Mouse (Mus musculus) left cerebral cortex, adult 18-20 months (tissue): ENCODE measurements around the gene Gng2. TPM values are rescaled to one million over a fixed set of nuclear protein-coding genes. Genes with fewer than 3 reads are reported as not detected.
A peak's percentile ranks its signal among the peaks of the same experiment; 100 is the strongest.
"Not testable (repeated sequence)": the region's sequence is repeated elsewhere in the genome, so short reads cannot be mapped to it uniquely, and the experiment has no call there.

ENCODE experiments used
- DNase-seq, 2 experiments: peaks; one replicate each; pipeline ENCODE4 v3.0.0; 2021 to 2022; ENCODE audit warnings: low spot score in 2 of 2, mixed read lengths in 1 of 2
- total RNA-seq, 2 experiments: library from RNA; stranded (reverse); gene quantifications; 2 replicates each; pipeline ENCODE4 v1.2.3; 2021

Gng2 gene
- total RNA-seq, 2 experiments from 2014 or later, result 202 to 212 TPM

GRCm38 (mm10) chr14:19942732-19943131 is 34.7 kb downstream of the Gng2 start:
- no peak for DNase-seq

DNA sequence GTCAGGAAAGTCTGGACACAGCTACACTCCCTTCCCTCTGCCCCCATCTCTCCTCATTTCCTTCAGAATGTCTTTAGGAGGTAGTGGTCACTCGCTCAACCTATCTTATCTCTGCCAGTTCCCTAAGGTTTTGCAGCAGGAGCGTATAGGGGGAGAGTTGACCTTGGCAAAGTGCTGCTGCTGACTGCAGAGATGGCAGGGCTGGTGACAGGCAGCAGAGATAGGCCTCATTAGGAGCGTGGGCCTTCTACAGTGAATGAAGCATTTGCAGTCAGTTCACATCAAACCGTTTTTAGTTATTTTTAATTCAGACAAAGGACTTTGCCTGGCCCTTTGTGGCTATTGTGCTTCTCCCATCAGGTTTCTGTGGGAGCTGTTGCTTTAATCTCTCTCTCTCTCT is 35.1 kb downstream of the Gng2 start:
- DNase-seq, result no peak

DNA sequence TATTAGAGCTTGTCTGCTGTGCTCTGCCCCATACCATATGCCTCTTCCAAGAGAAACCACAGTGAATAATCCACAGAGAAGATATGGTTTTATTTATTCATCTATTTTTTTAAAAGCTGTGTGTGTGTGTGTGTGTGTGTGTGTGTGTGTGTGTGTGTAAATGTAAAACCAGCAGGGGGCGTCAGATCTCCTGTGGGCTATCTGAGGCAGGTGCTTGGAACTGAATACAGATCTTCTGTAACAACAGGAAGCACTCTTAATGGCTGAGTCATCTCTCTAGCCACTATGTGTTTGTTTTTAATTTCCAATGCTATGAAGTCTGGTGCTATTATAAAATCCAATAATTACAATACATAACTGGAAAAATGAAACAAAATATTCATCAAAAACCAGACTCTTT is 37.4 kb downstream of the Gng2 start:
- DNase-seq, result no peak

GRCm38 (mm10) chr14:19938545-19938944 is 38.9 kb downstream of the Gng2 start:
- no peak for DNase-seq

- DNase-seq, result no peak
These were observed 42.3 kb downstream of the Gng2 start for GRCm38 (mm10) chr14:19935084-19935483.

GRCm38 (mm10) chr14:19933314-19933713 is 44.1 kb downstream of the Gng2 start:
- no peak for DNase-seq

DNA sequence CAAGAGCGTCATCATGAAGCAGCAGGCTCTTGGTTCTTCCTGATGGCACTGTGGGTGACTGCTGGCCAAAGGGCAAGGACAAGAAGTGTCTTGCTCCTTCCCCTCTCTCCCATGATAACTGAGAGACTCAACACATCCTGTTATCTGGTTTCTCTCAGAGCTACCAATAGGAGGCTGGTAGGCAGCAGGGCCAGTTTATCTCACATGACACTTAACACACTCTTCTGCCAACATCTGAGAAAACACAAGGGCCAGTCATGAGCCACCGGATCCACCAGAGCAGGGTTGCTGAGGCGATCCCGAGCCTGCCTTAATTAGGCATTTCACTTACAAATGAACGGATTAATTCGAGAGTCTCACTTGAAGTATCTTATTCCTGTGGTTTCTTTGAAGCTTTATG is 49.5 kb downstream of the Gng2 start:
- DNase-seq, result no peak

DNA sequence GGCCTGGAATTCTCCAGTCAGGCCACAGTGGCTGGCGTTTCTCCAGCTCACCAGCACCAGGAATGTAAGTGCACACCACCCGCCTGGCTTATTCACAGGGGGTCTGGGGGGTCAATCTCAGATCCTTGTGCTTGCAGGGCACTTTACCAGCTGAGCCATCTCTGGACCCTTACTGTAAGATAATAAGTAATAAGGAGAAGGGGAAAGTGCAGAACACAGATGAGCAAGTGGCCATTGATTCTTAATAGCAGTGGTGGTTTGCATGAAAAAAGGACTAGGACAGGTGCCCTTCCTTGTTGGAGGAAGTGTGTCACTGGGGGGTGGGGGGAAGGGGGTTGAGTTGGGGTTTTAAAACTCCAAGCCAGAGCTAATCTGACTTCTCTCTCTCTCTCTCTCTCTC is 50.3 kb downstream of the Gng2 start:
- no peak for DNase-seq

DNA sequence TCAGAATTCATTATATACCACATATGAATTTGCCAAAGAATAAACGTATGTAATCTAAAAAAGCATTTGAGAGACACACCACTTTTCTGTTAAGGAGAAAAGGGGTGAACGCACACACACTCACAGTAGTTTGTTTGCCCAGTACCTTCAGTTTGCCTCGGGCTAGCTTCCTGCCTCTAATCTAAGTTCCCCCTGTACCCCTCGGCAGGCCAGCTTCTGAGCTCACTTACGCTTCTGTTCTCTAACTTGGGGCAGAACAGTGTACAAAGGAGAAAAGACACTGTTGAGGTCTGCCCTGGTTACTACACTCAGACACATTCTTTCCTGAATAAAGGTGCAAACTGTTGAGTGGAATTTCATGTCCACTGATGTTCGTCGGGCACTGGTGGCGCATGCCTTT is 51.1 kb downstream of the Gng2 start:
- no peak for DNase-seq

DNA sequence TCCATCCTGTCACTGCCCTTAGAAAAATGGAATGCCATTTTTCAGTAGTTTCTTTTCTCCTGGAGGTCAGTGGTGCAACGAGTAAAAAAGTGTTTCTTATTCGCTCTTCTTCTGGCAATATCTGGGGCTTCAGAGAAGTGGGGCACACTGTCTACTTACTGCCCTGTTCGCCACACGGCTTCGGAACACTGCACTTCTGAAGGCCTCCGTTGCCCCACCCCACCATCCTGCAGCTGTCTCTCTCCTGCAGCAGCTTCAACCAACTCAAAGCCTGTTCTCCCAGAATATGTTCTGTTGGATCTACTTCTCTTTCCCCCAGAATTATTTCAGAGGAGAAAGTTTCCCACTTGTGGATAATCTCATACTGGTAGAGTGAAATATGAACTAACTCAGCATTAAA is 52.3 kb downstream of the Gng2 start:
- DNase-seq, result no peak

GRCm38 (mm10) chr14:19924086-19924485 is 53.3 kb downstream of the Gng2 start:
- no peak for DNase-seq

GRCm38 (mm10) chr14:19920254-19920691 is 57.2 kb downstream of the Gng2 start:
- no peak for DNase-seq

DNA sequence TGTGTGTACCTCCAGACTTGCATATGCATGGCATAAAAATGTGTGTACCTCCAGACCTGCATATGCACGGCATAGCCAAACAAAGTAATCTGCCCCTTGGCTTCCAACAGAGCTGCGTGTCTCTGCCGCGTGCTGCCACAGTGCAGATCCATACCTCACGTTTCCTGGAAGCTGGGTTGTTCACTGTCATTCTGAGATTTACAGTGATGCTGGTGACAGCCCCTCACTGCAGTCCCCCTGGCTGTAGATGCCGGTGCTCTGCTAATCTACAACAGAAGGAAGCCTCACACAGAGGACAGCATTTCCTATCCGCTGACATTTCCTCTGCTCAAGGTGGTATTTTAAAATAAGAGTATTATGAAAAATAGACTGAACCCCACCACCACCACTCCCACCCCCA is 57.6 kb downstream of the Gng2 start:
- no peak for DNase-seq

DNA sequence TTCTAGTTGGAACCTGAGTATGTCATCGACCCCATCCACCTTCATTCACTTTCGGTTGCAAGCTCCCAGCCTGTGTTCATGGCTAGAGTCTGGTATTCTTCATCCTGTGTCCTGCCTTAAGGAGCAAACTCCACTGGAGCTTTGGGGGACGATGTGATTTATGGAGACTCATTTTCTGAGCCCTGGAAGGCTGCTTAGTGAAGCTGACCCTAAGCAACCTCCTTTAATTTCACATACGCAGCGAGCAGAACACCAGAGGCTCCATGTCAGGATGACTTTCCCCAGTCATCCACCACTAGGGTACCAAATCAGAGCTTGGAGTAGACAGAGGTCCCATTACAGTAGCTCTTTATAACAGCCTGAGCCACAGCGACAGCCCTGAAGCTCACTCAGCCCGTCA is 59.9 kb downstream of the Gng2 start:
- no peak for DNase-seq

DNA sequence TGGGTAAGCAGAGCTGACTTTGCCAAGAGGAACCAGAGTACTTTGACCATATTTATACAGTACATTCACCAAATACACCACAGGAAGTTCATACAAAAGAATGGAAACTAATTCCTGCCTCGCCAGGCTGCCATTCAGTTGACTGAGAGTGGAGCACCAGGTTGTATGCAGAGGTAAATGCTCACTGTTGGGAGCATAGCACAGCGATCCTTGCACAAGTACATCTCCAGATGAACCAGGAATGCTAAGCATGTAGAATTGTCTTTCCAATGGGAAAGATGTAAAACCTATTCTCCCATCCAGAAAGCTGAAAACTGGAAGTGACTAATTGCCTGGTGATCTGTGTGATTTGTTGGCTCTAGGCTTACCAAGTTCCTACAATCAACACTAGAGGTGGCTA is 61.1 kb downstream of the Gng2 start:
- DNase-seq, result no peak

DNA sequence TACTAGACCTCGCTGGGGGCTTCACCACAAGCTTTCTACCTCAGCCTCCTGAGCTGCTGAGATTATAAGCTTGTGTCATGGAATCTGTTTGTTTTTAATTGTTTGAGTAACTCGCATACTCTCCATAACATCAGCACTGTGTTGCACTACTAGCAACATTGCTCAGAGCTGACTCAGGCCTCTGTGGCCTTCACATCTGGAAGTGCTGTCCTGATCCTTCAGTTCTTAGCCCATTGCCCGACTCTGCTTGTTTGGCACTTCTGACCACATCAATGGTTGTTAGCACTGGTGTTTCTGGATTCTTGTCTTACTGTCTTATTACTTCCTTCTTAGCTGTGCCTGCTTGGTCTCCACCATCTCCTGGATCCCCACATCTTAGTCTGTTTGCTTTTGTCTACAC is 64.5 kb downstream of the Gng2 start:
- no peak for DNase-seq

DNA sequence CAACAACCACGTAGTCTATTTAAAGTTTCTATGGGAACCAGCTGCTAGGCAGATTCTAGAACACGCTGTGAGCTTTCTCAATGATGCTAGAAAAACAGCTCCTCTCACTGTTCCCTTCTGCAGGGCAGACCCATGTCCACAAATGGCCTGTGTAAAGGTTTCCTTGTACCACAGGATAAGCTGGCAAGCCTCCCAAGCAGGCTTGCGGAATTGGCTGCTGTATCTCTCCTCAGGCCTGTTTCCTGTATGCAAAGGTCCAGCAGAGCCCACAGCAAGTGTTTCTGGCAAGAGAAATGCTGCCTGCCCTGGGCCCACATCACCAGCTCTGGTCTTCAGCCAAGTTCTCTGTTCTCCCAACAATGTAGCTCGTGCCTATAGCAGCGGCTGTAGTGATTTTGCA is 71.8 kb downstream of the Gng2 start:
- peak; percentile 40 to 60 for DNase-seq

DNA sequence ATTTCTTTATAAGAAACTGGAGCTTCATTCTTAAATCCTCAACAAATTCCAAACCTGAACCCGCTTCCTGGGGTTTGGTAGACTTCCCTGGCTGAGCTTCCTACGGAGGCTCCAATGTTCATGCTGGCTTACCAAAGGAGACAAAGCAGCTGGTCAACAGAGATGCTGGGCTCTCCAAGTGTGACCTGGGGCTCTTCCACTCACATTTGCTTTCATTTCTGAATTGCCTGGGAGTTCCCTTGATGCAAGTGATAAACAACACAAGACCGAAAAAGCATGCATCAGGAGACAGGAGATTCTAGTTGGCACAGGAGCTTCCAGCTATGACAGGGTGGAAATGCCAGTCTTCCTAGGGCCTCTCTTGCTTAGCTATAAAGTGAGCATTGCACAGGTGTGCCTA is 72.6 kb downstream of the Gng2 start:
- DNase-seq, result no peak

GRCm38 (mm10) chr14:19904031-19904430 is 73.4 kb downstream of the Gng2 start:
- no peak for DNase-seq

DNA sequence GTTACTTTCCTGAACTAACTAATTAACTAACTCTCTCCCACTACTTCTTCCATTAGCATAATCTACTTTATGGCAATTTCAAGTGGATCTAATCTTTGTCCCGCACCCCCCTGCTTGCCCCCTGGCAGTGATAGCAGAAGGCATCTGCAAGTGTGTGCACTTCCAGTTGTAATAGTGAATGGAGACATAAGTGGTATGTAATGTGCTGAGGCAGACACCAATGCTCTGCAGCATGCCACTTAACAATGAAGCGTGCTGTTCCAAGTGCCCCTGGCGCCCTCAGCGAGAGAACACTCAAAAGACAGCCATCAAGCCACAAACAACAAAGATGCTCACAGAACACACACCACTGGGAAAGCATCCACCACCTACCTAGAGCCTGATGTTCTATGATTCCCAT is 76.9 kb downstream of the Gng2 start:
- DNase-seq, result no peak

GRCm38 (mm10) chr14:19887569-19887968 is 89.9 kb downstream of the Gng2 start:
- DNase-seq, result peak; percentile 16 to 53

- not testable (repeated sequence) for DNase-seq
These were observed 93.0 kb downstream of the Gng2 start for GRCm38 (mm10) chr14:19884431-19884830.

- peak in 1 of 2 experiments; percentile 28 for DNase-seq
These were observed 103.1 kb downstream of the Gng2 start for GRCm38 (mm10) chr14:19874201-19874807.
